Mouse (Mus musculus) heart, postnatal 25 days (tissue): ENCODE results near the gene 6330409D20Rik. TPM values are rescaled to one million over a fixed set of nuclear protein-coding genes. Genes with fewer than 3 reads are reported as not detected.

Experiments
- DNase-seq: peaks from one replicate; pipeline ENCODE4 v3.0.0; 2022; ENCODE audit warnings: low spot score
- intact Hi-C: fragments of 180-260 bp; cut with DNase I; formaldehyde crosslinking; loops from one replicate; pipeline ENCODE4 v1.15.1; 2025
- total RNA-seq, 2 experiments: library from RNA; stranded (reverse); gene quantifications; 2 replicates each; pipeline ENCODE4 v1.2.3; 2021

The 6330409D20Rik gene
- total RNA-seq, 2 experiments from 2014 or later: not detected

DNA sequence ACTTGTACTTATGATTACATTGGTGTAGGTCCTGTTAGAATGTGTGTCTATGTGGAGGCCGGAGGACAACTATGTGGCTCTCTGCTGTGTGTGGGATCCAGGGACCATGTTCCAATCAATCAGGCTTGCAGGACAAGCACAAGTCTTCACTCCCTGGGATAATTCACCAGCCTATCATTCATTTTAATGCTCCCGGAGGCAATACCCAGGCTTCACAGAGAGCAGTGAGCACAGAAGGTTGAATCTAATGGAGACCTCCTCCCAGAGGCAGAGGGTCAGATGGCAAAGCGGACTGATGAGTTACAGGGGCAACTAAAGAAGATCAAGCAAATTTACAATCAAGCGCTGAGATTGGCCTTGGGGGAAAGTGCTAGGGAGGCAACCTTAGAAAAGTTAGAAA, 11.3 kb downstream of the 6330409D20Rik start:
- DNase-seq: no peak
- intact Hi-C loops: no loop called here

DNA sequence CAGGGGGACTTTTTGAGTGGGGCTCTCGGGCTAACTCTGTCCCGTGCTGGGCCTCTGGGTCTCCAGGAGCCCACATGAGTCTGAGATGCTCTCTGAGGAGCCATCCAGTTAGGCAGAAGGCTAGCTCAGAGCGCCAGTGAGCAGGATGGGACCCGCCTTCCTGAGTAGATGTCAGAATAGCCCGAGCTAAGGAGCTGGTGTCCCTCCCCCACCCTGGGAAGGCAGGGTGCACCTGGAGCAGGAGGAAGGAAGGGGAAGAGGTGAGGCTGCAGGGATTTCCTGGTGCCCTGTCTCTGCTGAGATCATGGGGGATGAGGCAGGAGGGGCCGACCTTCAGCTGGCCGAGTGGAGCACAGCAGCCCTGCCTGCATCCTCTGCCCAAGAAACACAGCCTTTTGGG, 12.4 kb downstream of the 6330409D20Rik start:
- DNase-seq: peak; percentile 77
- intact Hi-C loops: no loop called here

DNA sequence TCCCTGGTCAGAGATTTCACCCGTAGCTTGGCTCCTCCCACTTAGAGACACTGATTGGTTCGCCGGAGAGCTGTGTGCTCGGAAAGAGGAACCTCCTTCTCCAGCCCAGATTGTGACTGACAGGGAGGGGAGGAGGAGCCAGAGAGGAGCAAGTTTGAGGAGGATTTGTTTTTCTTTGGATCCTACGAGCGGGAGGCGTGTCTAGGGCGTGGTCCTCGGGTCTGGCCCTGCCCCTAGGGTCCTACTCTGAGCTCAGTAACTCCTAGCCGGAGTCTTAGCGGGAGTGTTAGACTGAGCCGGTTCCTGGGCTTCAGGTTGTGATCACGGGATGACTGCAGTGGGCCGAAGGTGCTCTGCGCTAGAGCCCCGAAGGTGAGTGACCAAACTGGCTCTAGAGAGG, 13.4 kb downstream of the 6330409D20Rik start:
- intact Hi-C loops: no loop called here
- peak; percentile 97 for DNase-seq

DNA sequence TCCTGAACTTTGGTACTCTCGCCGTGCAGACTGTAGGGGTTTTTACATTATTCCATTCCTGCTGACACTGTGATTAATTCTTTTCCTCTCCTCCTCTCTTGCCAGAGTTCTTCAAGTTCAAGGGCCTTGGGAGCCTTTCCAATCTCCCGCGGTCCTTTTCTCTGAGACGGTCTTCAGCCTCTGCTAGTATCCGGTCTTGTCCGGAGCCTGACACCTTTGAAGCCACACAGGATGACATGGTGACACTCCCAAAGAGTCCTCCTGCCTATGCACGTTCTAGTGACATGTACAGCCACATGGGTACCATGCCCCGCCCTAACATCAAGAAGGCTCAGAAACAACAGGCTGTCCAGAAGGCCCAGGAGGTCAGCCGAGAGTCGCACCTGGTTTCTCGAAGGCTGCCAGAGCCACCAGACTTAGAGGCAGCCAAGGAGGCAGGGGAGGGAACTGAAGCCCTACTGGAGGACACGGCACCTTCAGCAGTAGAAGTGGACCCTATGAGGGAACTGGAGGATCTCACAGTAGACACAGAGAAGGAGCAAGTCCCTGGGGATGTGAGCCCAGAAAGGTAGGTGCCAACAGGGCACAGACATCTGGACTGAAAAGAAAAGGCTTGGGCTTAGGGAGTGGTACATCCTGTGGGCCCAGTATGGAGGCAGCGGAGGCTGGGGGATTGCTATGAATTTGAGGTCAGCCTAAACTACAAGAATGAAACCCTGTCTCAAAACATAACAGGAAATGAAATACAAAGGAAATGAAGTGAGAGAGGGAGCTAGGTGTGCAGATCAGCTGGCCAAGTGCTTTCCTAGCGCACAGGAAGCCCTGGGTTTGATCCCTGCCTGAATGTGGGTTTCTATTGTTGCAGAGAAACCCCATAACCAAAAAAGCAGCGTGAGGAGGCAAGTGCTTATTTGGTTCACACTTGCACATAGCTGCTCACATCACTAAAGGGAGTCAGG, 15.7 kb downstream of the 6330409D20Rik start:
- intact Hi-C loops: no loop called here
- no peak for DNase-seq

DNA sequence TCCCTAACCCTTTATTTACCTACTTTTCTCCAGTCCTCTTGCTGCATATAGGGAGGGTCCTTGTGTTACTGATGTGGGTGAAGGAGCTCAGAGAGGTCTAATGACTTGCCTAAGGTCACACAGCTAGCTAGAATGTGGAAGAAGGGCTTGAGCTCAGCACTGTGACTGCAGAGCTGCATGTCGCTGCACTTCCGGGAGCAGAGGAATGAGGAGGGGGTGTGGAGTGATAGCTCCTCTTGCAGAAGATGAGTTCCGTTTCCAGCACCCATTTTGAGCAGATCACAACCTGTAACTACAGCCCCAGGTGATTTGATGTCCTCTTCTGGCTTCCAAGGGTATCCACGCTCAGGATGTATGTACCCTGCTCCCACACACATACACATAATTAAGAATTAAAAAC, 16.7 kb downstream of the 6330409D20Rik start:
- DNase-seq: no peak
- intact Hi-C loops: no loop called here

DNA sequence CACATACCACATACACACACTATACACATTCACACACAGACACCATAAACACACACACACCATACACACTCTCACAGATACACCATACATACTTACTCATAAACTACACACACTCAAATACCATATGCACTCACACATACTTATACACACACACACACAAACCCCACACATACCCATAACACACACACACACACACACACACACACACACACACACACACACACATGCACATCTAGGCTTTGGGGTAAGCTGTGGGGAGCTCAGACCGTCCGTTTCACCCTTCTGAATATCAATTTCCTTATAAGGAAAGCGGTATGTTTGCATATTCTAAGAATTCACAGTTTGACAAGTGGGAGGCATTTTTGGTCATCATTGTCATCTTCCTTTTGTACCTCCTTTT, 18.2 kb downstream of the 6330409D20Rik start:
- intact Hi-C loops: no loop called here
- DNase-seq: no peak

DNA sequence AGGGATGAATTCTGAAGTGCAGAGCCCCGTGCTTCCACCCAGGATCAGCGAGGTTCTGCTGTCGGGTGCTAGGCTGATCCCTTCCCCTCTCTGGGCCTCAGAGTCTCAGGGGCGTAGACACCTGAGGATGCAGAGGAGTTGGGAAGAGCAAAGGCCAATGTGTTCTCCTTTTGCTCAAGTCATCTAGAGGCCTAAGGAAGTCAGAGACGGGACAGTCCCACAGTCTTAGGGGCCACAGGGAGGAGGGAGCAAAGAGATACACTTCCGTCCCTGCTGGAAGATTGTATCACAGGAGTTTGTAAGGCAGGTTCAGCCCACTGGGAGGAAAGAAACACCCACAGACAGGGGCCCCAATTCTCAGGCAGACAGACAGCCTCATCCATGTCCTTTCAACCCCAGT, 18.8 kb downstream of the 6330409D20Rik start:
- intact Hi-C loops: no loop called here
- DNase-seq: no peak

DNA sequence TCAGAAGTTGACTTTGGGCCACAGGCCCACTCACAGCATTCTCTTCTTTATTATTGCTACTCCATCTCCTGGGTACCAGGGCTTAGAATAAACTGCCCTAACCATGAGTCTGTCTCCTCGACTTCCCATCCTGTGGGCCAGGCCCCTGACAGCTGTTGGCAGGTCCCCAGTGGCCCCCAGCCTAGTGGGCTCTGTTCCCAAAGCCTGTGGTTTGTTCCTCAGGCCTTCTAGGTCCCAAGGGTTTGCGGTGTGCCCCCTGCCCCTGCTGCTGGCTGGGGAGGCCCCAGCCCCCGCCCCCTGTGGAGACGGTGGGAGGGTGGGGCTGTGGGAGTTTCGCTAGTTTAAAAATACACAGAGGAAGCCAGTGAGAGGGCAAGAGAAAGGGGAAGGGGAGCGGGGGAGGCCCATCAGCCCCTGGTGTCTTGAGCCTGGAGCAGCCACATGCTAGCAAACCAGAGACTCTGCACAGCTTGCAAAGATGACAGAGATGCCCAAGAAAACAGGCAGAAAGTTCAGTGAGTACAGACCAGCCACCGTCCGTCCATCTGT, 20.1 kb downstream of the 6330409D20Rik start, which contains the start of gene Sh2d3c:
TSS of gene Sh2d3c (plus strand) at position 375 of the 549 bp plus-strand sequence.
- intact Hi-C loops: no loop called here

DNA sequence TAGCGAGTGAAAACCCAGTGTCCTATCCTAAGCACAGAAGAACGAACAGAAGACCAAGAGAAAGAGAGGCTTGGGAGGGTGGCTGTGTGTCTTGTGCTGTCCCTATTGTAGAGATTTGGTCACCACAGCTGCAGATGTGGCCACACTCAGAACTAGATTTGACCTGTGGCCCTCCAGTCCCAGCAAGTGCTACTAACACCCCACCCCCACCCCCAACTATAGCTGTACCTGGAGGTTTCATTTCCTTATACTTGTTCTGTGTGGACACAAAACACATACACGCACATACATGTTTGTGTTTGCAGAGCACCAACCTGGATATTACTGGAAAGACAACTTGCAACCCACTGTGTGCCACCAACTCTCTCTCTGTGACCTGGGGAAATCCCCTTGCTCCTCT, 20.8 kb downstream of the 6330409D20Rik start:
- intact Hi-C loops: no loop called here
- no peak for DNase-seq

More for the DNA sequence above, 20.1 kb downstream of the 6330409D20Rik start, which contains the start of gene Sh2d3c:
- no peak for DNase-seq

DNA sequence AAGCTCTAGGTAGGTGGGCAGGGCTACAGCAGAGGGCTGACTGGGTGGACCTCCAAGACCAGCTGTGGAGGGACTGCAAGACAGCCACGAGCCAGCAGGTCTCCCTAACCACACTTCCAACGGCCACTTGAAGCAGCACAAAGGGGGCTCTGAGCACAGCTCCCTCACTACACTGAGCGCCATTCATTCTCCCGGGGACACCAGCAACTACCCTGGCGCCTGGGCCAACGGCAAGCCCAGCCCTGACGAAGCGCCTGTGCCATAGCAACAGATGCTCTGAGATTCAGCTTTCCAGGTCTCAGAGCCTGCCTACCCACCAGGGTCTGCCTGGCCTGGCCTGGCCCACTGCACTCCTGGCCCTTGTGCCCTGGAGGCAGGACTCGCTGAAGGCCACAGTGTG, 22.1 kb downstream of the 6330409D20Rik start:
- intact Hi-C loops: no loop called here
- no peak for DNase-seq

DNA sequence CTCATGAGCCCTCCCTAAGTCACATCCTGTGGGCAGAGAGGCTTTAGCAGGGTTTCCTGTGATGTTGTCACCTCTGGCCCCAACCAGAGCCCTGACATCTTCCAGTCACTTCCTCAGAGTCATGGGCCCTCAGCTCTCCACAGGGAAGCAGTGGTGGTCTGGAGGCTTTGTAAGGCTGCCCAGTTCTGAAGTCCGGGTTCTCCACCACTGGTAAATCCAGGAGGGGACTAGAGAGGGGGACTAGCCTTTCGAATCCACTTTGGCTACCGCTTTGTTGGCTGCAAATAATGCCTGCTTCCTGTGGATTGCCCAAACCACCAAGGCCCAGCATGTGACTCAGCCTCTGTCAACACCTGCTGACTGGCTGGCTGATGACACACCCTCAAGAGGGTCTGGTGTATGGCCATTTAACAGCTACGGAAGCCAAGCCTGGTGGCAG, 25.8 kb downstream of the 6330409D20Rik start:
- intact Hi-C loops: loop anchor here (1.0 kb wide), 1 partner anchor 42 kb away; the partner anchor contains the start of gene Tor2a
- peak; percentile 44 for DNase-seq

DNA sequence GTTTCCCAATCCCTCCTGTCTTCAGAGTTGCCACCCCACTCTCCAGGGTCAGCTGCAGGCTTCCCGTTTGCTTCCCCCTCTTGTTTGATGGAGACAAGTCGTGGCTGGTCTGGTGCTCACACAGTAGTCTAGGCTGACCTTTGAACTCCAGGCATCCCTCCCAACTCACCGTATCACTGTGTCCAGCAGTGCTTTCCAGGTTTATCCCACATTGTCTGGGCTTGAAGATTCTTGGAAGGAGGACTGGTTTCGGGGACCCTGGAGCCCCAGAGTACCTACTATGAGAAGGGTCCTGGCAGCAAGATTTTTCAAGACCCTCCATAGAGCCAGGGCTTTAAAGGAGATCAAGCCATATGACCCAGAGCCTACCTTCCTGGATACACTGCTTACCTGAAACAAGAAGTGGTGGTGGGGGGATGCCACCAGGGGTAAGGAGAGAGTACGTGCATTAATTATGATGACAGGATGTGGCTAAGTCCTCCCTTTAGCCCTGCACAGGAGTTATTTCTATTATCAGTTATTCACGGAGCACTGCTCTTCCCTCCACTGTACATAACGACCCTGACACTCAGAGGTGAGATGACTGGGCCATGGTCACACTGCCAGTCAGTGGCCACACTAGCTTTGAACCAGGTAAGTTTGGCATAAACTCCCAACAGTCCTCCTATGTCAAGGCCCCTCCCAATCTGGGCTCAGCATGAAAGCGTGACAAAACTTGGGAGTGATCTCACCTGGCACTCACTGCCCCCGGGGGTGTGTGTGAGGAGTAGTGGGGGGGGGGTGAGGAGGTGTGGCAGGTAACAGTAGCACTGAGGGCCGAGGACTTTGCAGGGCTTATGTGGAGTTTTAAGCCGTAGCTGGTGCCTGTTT, 26.5 kb downstream of the 6330409D20Rik start:
- no peak for DNase-seq

DNA sequence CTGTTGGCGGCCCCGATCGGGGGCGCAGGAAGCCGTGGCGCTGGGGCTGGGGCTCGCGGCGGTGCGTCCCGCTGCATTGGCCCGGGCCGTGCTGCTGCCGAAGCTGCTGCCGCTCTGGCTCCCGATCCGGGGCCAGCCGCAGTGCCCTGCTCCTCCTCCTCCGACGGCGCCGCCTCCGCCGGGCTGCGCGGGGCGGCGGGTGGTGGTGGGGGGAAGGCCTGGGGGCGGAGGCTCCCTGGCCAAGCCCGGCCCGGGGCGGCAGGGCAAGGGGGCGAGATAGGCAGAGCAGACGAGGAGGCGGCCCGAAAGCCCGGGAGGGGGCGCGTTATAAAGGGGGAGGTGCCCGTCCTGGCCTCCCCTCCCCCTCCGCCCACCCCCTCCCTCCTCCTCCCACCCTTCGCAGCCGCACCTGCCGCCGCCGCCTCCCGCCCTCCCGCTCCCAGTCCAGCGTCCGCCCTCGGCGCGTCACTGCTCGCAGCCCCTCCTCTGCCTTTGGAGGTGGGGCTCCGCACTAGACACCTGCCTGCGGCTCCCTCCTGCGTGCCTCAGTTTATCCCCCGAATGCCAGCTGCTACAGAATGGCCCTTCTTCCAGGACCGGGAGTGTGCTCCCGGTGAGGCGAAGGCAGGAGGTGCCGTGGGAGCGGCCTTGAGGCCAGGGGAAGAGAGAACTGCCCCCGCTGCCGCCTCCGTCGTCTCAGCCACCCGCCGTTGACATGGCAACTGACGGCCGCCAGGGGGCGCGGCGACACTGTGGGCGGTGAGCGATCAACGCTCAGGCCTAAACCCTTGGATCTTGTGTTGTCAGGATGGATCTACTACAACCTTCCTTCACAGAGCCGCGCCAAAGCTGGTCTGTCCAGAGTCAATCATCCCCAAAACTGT, 27.6 kb downstream of the 6330409D20Rik start, which contains the start of gene Cdk9:
TSS of gene Cdk9 (minus strand) at position 143 of the 884 bp plus-strand sequence.
- peak; percentile 86 for DNase-seq
- intact Hi-C loops: loop anchor here (2.0 kb wide), 1 partner anchor 134 kb away; the partner anchor contains the start of gene Stxbp1

More for the DNA sequence above, 26.5 kb downstream of the 6330409D20Rik start:
- intact Hi-C loops: loop anchor here (1.0 kb wide), 1 partner anchor 43 kb away; the partner anchor contains the start of gene Tor2a

DNA sequence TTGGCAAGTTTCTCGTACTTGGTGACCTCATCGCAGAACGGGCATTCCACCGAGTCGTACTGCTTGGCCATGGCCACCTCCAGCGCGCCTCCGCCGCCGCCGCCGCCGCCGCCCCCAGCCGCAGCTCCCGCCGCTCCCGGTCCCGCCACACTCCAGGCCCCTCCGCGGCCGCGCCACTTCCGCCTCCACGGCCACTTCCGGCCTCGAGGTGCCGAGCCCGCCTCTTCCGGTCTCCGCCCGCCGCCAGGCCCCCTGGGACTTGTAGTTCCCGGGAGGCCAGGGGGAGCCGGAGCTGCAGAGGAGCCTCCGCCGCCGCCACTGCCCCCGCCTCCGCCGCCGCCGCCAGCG, 28.3 kb downstream of the 6330409D20Rik start:
- intact Hi-C loops: loop anchor here (2.0 kb wide), 1 partner anchor 134 kb away; the partner anchor contains the start of gene Stxbp1
- DNase-seq: peak; percentile 92

DNA sequence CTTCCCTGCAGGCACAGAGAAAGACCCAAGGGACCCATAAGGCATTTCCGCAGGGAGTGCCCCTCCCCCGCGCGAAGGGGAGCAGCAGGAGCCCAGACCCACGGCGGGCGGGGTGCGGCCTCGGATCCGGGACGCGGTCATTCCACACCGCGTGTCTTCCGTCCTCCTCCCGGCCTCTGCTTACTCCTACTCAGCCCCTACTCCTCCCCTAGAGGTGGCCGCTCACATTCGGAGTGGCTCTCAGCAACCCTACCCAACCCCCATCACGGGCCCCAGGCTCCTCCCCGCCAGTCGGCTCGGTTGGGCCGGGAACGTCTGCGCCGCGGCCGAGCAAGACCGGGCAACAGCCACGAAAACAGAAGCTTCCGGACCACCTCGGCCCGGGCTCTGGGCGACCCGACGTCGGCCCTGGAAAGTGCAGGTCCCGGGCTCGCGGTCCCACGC, 28.7 kb downstream of the 6330409D20Rik start:
- DNase-seq: peak; percentile 64
- intact Hi-C loops: loop anchor here (2.0 kb wide), 1 partner anchor 135 kb away; the partner anchor contains the start of gene Stxbp1

DNA sequence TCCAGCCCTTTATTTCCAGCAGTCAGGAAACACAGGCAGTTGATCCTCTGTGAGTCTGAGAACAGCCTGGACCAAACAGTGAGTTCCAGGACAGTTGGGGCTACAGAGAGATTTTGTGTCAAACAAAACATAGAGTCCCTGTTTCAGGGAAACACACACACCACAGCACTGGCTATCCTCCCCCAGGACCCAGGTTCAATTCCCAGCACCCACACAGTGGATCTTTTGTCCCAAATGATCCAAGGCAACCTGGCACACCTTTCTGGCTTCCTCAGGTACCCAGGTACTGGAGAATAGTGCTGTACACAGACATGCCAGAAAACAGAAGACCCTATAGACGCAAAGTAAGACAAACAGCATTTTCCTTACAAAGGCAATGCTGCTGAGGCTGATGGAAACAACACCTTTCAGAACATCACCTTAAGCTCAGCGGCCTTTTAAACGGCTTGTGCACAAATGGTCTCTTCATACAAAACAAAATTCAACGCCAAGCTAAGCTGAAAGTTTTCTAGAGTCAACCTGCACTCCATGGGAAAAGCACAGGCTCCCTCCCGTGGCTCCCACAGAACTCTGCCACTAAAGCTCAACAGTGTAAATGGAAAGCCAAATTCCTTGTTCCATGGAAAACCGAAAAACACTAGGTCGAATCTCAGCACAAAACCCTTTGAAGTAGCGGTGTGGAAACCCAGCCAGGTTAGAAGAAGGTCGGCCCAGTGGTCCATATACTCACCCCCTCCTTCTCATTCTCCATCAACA, 29.3 kb downstream of the 6330409D20Rik start:
- DNase-seq: no peak
- intact Hi-C loops: loop anchor here (2.0 kb wide), 2 partner anchors 135 to 143 kb away; partner anchors contain the start of gene Stxbp1

DNA sequence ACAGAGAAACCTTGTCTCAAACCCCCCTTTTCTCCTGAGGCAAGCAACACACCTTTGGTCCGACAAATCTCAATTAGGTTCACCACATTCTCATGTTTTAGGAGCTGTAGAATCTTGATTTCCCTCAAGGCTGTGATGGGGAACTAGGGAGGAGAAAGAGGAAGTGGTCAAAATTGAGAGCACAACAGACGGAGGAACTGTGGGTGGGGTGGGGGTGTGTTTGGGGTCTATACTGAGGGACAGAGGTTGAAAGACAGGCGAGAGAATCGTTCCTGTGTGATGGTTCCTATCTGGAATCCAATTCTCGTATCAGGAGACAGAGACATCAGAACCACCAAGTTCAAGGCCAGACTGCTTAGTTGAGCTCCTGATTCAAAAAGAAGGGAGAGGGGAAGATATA, 30.4 kb downstream of the 6330409D20Rik start:
- intact Hi-C loops: loop anchor here (2.0 kb wide), 1 partner anchor 144 kb away; no protein-coding TSS in a partner anchor
- no peak for DNase-seq
